Mouse (Mus musculus): ENCODE results near the gene Pde1a. TPM values are rescaled to one million over a fixed set of nuclear protein-coding genes. Genes with fewer than 3 reads are reported as not detected.
A peak's percentile ranks its signal among the peaks of the same experiment; 100 is the strongest.

The Pde1a gene
- total RNA-seq, 2 experiments from 2014 or later: 1.9 to 2.4 TPM

DNA sequence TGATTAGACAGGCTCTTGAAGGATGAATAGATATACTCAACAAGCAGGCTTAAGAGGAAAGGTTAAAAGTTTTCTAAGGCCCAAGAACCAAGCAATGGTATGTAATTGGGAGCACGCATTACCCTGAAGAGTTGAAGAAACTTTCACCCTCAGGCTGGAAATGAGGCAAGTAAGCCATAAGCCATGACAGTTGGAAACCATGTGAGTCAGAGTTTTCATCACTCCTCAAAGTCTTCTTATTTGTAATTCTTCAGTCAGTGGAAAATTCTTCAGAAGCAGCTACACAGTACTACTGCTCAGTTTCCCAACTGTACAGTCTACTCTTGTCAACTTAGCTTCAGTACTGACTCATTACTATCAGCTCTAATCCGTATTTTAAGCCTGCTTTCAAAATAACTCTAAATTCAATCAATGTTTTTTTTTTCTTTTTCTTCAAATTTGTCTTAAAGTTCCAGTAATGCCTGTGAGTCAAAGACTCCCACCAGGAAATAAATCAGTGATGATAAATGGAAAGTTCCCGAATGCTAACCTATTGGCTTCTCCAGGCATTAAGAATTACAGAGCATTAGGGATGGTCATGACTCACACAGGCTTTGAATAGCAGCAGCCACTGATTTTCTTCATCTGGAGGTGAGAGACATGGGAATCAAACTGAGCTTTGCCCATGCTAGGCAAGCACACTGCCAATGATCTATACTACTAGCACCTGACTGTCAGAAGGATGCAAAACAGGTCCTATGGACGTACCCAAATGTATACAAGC is 82.3 kb downstream of the Pde1a start:
- no peak for DNase-seq (ENCODE audit: low spot score)

GRCm38 (mm10) chr2:80038642-80039445 is 90.4 kb downstream of the Pde1a start:
- DNase-seq (ENCODE audit: low spot score): peak; percentile 23

- DNase-seq (ENCODE audit: low spot score): peak; percentile 32
Measured at GRCm38 (mm10) chr2:80037971-80038370, 91.3 kb downstream of the Pde1a start.

GRCm38 (mm10) chr2:80029051-80029450 is 100.2 kb downstream of the Pde1a start:
- DNase-seq (ENCODE audit: low spot score): no peak

- DNase-seq (ENCODE audit: low spot score): no peak
Measured at GRCm38 (mm10) chr2:80026053-80026452, 103.2 kb downstream of the Pde1a start.

GRCm38 (mm10) chr2:80025597-80025996 is 103.7 kb downstream of the Pde1a start:
- no peak for DNase-seq (ENCODE audit: low spot score)

GRCm38 (mm10) chr2:80025038-80025437 is 104.2 kb downstream of the Pde1a start:
- DNase-seq (ENCODE audit: low spot score): no peak

GRCm38 (mm10) chr2:80014161-80014560 is 115.1 kb downstream of the Pde1a start:
- no peak for DNase-seq (ENCODE audit: low spot score)

DNA sequence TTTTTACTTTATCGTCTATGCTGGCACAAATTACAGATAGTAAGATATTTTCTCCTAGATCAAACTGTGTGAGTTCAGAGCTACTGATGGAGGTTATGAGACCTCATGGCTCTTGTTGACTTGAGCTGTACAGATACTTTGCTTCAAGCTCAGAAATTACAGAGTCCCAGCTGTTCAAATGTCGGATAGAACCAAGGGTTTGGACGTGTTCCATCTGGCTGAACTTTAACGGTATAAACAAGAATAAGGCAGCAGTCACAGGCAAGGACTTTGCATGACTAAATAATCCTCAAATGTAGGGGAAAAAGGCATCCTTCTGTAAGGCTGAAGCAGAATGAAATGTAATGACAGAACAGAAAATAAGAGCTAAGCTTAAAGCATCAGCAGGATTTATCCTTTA is 116.2 kb downstream of the Pde1a start:
- DNase-seq (ENCODE audit: low spot score): peak; percentile 34

GRCm38 (mm10) chr2:79999168-79999567 is 130.1 kb downstream of the Pde1a start:
- no peak for DNase-seq (ENCODE audit: low spot score)

GRCm38 (mm10) chr2:79998460-79998859 is 130.8 kb downstream of the Pde1a start:
- DNase-seq (ENCODE audit: low spot score): no peak

- no peak for DNase-seq (ENCODE audit: low spot score)
Measured at GRCm38 (mm10) chr2:79991642-79992041, 137.6 kb downstream of the Pde1a start.

GRCm38 (mm10) chr2:79983778-79984177 is 145.5 kb downstream of the Pde1a start:
- DNase-seq (ENCODE audit: low spot score): no peak

DNA sequence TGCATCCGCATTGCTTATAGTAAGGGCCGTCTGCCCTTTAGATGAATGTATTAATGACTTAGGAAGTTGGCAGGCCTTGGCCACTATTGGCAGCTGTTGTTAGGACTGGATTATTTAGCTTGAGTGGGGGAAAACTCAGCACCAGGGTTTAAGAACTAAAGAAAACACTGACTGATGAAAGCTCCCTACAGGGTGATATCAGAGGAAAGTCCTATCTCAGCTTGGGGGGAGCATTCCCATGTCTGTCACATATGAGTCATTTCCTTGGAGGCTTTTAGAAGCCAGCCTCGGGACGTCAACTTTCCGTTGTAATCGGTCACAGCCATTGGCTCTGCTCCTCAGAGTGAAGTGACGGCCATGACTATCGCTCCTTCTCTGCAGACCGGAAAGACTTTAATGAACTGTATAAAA is 146.0 kb downstream of the Pde1a start:
- peak; percentile 24 for DNase-seq (ENCODE audit: low spot score)

DNA sequence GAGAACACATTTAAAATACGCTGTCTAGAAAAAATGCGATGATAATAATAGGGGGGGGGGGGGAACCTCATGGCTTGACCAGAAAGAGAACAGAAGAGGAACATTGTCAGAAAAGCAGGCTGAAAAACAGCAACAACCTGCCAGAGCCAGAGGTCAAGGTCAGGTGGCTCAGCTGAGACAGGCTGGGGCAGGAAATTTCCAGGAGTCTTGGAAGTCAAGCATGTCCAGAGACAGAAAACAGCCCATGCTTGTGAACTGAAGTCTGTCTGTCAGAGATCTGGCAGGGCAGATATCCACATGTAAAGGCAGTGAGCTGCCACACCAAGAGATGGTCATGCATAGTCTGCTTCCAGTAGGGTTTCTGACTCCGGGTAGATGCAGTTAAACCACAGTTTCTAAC is 147.5 kb downstream of the Pde1a start:
- DNase-seq (ENCODE audit: low spot score): no peak

GRCm38 (mm10) chr2:79978992-79979391 is 150.3 kb downstream of the Pde1a start:
- no peak for DNase-seq (ENCODE audit: low spot score)

DNA sequence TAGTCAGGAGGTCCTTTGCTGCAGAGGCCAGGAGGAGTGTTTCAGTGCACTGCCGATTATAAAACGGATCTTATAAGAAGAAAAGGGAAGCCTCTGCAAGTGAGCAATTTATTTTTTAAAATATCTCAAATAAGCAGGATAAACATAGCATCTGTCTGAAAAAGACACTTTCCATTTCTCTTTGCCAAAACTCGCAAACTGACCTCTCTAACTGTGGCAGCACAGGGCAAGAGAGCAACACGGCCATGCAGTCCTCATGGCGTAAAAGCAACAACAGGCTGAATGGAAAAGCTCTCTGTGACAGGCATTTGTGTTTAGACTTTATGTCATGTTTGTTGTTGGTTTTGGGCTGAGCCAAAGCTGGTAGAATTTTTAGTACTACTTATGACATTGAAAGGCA is 152.0 kb downstream of the Pde1a start:
- no peak for DNase-seq (ENCODE audit: low spot score)

GRCm38 (mm10) chr2:79975947-79976346 is 153.3 kb downstream of the Pde1a start:
- DNase-seq (ENCODE audit: low spot score): no peak

DNA sequence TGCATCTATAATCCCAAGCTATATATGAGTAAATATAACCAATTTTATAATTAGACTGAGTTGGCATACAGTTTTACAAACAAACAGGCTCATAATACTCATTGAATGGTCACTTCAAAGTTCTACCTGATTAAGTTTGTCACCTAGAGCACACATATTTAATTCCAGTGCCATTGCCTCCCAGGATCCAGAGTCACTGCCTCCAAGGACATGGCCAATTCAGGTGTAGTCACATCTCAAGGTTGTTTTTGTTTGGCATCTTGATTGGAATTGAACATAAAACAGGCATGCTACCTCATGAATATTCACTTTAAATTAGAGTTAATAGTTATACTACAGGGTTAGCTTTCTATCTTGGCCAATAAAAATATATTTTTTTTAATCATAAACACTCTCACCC is 157.0 kb downstream of the Pde1a start:
- no peak for DNase-seq (ENCODE audit: low spot score)

DNA sequence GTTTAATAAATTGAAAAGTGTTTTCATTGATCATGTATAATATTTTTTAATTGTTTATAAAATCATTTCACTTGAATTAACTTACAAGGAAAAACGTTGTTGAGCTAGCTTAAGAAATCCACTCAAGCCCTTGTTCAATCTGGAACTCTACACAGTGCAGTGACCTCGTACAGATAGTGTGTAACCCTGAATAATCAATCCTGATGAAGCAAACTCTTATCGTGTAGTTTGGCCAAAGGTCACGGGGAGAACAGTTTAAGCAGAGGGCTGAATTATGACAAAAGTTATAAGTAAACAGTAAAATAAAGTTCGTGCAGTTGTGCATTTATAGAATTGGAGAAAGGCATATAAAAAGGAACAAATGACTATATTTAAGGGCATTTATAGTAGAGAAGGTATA is 159.7 kb downstream of the Pde1a start:
- no peak for DNase-seq (ENCODE audit: low spot score)

DNA sequence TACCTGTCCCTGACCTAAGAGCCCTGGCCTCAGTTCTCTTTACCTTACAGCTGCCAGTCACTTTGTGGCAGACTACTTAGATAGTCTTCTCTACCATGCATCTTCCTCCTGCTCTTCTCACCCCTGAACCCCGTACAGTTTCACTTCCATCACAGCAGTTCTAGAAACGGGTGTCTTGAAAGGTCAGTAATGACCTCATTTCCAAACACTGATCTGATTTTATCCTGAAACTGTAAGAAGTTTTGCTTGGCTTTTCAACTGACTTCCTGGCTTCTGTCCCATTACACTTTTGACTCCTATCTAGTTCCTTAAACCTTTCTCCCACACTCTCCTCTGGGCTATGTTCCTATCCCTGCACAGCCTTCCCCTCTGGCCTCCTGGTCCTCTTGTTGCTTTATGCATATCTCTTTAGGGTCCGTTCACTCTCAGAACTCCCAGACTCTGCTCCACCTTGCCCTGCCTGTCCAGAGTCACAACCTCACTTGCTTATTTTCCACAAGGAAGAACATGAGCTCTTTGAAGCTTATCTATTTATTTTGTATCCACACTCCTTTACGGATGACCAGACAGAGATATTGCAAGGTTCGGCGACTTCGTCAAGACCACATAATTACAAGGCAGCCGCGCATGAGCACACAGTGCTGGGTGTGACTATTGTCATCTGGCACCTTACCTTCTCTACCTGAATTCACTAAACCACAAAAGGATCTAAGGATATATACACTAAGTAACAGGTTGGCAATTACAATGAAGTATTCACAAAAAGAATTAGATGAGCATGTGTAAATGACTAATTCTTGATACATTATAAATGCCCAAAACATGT is 162.4 kb downstream of the Pde1a start:
- DNase-seq (ENCODE audit: low spot score): no peak

- no peak for DNase-seq (ENCODE audit: low spot score)
Measured at GRCm38 (mm10) chr2:79966086-79966485, 163.2 kb downstream of the Pde1a start.

Data from gastrocnemius, adult 18-20 months (tissue).